Mouse (Mus musculus) cerebellum, adult 2 months (tissue): ENCODE measurements at regions not wholly inside any gene's neighbourhood (a gene's known extent, or its start where the extent isn't known, plus 50 kb on each side); places are given as distances from the start of the nearest gene placed in this dataset.

ENCODE experiments used
- CTCF ChIP-seq: fragments of 200-500 bp; IDR thresholded peaks from 2 replicates; pipeline ENCODE4 v1.5.1; 2011; ENCODE audit warnings: low read depth, mild to moderate bottlenecking, control low read depth, low read length, moderate library complexity, borderline replicate concordance; ENCODE audit not compliant: insufficient read depth
- POLR2A ChIP-seq: fragments of 200-500 bp; IDR thresholded peaks from 2 replicates; pipeline ENCODE4 v1.6.1; 2011; ENCODE audit warnings: low read length, control low read depth, borderline replicate concordance; ENCODE audit not compliant: insufficient read depth

GRCm38 (mm10) chr3:105380818-105381217 is 71.3 kb upstream of the Kcnd3 start:
- TF ChIP-seq POLR2A: no peak
- TF ChIP-seq CTCF: no peak
